Mouse (Mus musculus): ENCODE data around the gene Tnfrsf1a. TPM values are rescaled to one million over a fixed set of nuclear protein-coding genes. Genes with fewer than 3 reads are reported as not detected.

Gene Tnfrsf1a
- polyA plus RNA-seq, 1 experiment from 2014 or later: 101 TPM

DNA sequence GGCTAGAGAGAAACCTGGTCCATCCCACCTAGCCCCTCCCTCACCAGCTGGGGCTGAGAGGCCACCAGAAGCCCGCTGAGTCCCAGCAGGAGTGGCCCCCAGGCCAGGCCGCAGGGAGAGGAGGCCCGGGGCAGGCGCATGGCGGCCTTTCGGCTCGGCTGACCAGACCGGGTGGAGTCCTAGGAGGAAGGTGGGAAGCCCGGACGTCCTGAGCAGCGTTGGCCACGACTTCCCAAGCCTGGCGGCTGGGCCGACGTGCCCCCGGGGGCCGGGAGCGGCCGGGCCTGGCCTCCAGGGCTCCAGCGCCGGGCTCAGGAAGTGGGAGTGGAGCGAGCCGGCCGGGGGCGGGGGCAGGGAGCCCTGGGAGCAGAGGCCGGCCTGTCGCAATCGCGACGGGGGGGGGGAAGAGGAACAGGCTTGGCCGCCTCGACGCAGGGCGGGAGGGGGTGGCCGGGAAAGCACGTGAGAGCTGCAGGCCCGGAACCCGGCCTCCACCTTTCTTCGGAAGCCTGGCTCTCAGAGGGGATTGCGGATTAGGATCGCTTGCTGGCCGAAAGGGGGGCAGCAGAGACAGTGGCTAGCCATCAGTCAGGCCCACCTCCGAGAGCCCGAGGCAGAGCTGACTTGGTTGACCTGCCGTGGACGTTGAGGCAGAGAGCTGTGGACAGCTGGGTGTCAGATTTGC, 35.5 kb upstream of the Tnfrsf1a start, which contains the start of gene Ltbr:
Ltbr (minus strand) TSS at position 340 of the 685 bp plus-strand sequence.
- ATAC-seq (ENCODE audit: borderline replicate concordance, extremely low read depth, low FRiP score, low TSS enrichment): peak; percentile 94
- under 1% methylated on average over 46 of the region's 46 CpGs for WGBS
- peaks cover 25% of the 10 kb centered on the region; the same call in 1 of the 2 replicates for H3K36me3 ChIP-seq

DNA sequence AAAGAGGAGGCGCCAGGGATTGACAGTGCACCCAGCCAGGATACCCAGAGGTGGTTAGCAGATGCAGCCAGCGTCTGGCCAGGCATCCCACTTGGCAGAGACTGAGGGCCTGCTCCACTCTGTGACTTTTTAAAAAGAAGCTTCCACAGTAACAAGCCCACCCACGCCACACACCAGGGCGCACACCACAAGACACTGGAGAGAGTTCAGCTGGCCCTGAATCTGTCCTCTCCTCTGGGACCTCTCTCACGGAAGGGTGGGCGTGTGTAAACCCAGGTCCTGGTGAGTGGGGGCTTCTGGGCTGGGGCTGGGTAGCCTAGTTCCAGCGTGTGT, 35.0 kb upstream of the Tnfrsf1a start:
- Histone ChIP-seq H3K27me3 (no peaks in the 10 kb centered on the region), H3K4me1 (peaks cover 40% of the 10 kb centered on the region), H3K4me3 (peak overlapping the region; percentile 81), H3K9ac (peak overlapping the region; percentile 97), H3K36me3 (peaks cover 20% of the 10 kb centered on the region; the same call in 1 of the 2 replicates), H3K9me3 (no peaks in the 10 kb centered on the region), H3K27ac (peak overlapping the region; percentile 67), H3K4me2 (peak overlapping the region; percentile 72)
- 46% methylated on average over 7 of the region's 7 CpGs for whole genome bisulfite sequencing
- ATAC-seq (ENCODE audit: borderline replicate concordance, extremely low read depth, low FRiP score, low TSS enrichment): no peak; the same call in none of the 2 replicates

More for the DNA sequence above, 35.5 kb upstream of the Tnfrsf1a start, which contains the start of gene Ltbr:
- Histone ChIP-seq H3K27ac (peak within 1 kb of the TSS; percentile 77), H3K4me2 (peak within 1 kb of the TSS; percentile 72), H3K27me3 (no peaks in the 10 kb centered on the region), H3K9ac (peak within 1 kb of the TSS; percentile 97), H3K4me1 (peaks cover 43% of the 10 kb centered on the region), H3K9me3 (no peaks in the 10 kb centered on the region), H3K4me3 (peak within 1 kb of the TSS; percentile 81)

GRCm38 (mm10) chr6:125314746-125315145, 34.4 kb upstream of the Tnfrsf1a start:
- Histone ChIP-seq H3K27me3 (no peaks in the 10 kb centered on the region; the same call in 1 of the 2 replicates), H3K27ac (no peak overlapping the region), H3K9ac (no peak overlapping the region), H3K9me3 (no peaks in the 10 kb centered on the region), H3K4me3 (no peak overlapping the region), H3K36me3 (peaks cover 15% of the 10 kb centered on the region; the same call in 1 of the 2 replicates), H3K4me1 (peaks cover 42% of the 10 kb centered on the region), H3K4me2 (no peak overlapping the region)
- WGBS: 76% methylated on average over 6 of the region's 6 CpGs
- no peak for ATAC-seq (ENCODE audit: borderline replicate concordance, extremely low read depth, low FRiP score, low TSS enrichment)

- Histone ChIP-seq H3K36me3 (peaks cover under 1% of the 10 kb centered on the region; the same call in 1 of the 2 replicates), H3K27ac (no peak overlapping the region), H3K4me2 (no peak overlapping the region), H3K4me1 (peaks cover 45% of the 10 kb centered on the region), H3K9me3 (no peaks in the 10 kb centered on the region), H3K27me3 (peaks cover 21% of the 10 kb centered on the region), H3K9ac (no peak overlapping the region), H3K4me3 (no peak overlapping the region)
- 19% methylated on average over 7 of the region's 7 CpGs for WGBS
- ATAC-seq (ENCODE audit: borderline replicate concordance, extremely low read depth, low FRiP score, low TSS enrichment): no peak
These were observed 32.1 kb upstream of the Tnfrsf1a start for GRCm38 (mm10) chr6:125317077-125317476.

DNA sequence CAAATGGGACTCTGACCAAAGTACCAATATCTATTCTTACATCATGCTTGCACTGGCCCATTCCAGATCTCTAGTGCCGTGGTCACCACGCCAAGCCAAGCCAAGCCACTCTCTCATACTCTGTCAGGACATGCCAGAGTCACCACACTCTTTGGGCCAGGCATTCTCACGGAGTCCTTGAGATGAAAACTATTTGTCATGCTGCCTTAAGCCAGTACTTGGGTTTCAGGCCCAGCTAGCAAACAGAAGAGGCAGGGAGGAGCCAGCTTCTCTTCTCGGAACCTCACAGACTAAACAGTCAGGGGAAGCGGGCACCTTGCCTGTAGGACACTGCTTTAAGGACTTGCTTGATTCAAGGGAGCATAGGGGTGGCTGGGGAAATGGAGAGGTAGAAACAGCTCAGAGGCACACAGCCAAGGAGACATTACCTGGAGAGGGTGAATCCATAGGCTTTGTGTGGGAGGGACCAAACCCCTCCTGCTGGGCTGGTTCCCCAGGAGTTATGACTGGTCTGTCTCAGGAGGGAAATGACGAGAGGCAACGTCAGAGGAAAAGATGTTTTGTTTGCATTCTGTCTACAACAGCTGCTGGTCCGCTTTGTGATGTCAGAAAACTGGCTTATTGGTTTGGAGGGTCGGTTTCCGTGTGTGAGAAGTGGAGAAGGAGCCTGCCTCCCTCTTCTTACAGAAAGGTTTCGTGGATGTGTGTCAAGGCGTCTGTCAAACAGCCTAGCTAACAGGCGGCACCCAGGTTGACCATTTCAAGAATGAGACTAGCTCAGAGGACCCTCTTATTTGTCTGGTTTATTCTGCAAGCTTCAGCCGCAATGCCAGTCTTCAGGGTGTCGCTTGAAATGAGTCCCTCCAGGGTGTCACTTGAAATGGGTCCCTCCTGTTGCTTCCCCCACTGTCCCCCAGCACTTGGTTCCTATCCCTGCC, 29.9 kb upstream of the Tnfrsf1a start:
- H3K27ac ChIP-seq: peak overlapping the region; percentile 61
- no peak overlapping the region for H3K4me3 ChIP-seq
- H3K9me3 ChIP-seq: no peaks in the 10 kb centered on the region
- WGBS: 37% methylated on average over 15 of the region's 15 CpGs
- peaks cover 28% of the 10 kb centered on the region for H3K27me3 ChIP-seq
- H3K4me1 ChIP-seq: peaks cover 38% of the 10 kb centered on the region
- H3K9ac ChIP-seq: no peak overlapping the region
- H3K36me3 ChIP-seq: no peaks in the 10 kb centered on the region
- 0 out of 2 replicates have a peak overlapping the region, but pooled peaks have one; percentile 13 for H3K4me2 ChIP-seq
- no peak for ATAC-seq (ENCODE audit: borderline replicate concordance, extremely low read depth, low FRiP score, low TSS enrichment)

- Histone ChIP-seq H3K4me3 (no peak overlapping the region), H3K4me2 (no peak overlapping the region), H3K9ac (no peak overlapping the region), H3K9me3 (no peaks in the 10 kb centered on the region), H3K27me3 (peaks cover 28% of the 10 kb centered on the region), H3K4me1 (peaks cover 32% of the 10 kb centered on the region), H3K27ac (no peak overlapping the region), H3K36me3 (no peaks in the 10 kb centered on the region)
- ATAC-seq (ENCODE audit: borderline replicate concordance, extremely low read depth, low FRiP score, low TSS enrichment): no peak
These were observed 29.3 kb upstream of the Tnfrsf1a start for GRCm38 (mm10) chr6:125319919-125320296.

- Histone ChIP-seq H3K27ac (peak within 1 kb of the TSS; percentile 31; the same call in 1 of the 2 replicates), H3K27me3 (peaks cover 28% of the 10 kb centered on the region), H3K4me2 (peak within 1 kb of the TSS; percentile 39), H3K4me3 (peak within 1 kb of the TSS; percentile 1; the same call in 1 of the 2 replicates), H3K4me1 (peaks cover 32% of the 10 kb centered on the region), H3K36me3 (no peaks in the 10 kb centered on the region), H3K9me3 (no peaks in the 10 kb centered on the region), H3K9ac (0 out of 2 replicates have a peak within 1 kb of the TSS, but pooled peaks have one; percentile 22)
- 0 out of 2 replicates have a peak, but pooled peaks have one; percentile 27 for ATAC-seq (ENCODE audit: borderline replicate concordance, extremely low read depth, low FRiP score, low TSS enrichment)
- 71% methylated on average over 1 of the region's 1 CpGs for WGBS
These were observed 28.8 kb upstream of the Tnfrsf1a start, which contains the start of gene Scnn1a for GRCm38 (mm10) chr6:125320323-125320722. Gene Scnn1a (plus strand): TSS chr6:125320659.

GRCm38 (mm10) chr6:125321114-125321855, 27.9 kb upstream of the Tnfrsf1a start:
- peak overlapping the region; percentile 31; the same call in 1 of the 2 replicates for H3K27ac ChIP-seq
- H3K9me3 ChIP-seq: no peaks in the 10 kb centered on the region
- peak overlapping the region; percentile 1; the same call in 1 of the 2 replicates for H3K4me3 ChIP-seq
- peak overlapping the region; percentile 39 for H3K4me2 ChIP-seq
- 0 out of 2 replicates have a peak overlapping the region, but pooled peaks have one; percentile 22 for H3K9ac ChIP-seq
- WGBS: 10% methylated on average over 26 of the region's 26 CpGs
- peaks cover 32% of the 10 kb centered on the region for H3K4me1 ChIP-seq
- ATAC-seq (ENCODE audit: borderline replicate concordance, extremely low read depth, low FRiP score, low TSS enrichment): no peak
- peaks cover 28% of the 10 kb centered on the region for H3K27me3 ChIP-seq
- H3K36me3 ChIP-seq: no peaks in the 10 kb centered on the region

DNA sequence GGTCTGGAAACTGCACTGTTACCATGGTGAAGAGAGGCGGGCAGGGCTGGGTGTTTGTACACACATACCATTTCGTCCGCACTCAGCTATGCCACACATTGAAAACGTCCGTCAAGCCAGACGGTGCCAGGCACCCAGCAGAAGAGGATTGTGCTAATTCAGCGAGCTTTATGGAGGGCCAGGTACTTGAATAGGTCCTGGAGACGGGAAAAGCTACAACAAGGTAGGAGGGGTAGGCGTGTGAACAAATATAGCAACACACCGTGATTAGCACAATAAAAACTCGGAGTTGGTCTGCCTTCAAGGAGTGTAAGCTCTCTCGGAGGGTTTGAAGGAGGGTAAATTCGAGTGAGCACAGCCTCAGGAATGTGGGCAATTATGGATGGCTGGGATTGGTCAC, 26.4 kb upstream of the Tnfrsf1a start:
- H3K4me3 ChIP-seq: no peak overlapping the region
- WGBS: 43% methylated on average over 13 of the region's 13 CpGs
- H3K9me3 ChIP-seq: no peaks in the 10 kb centered on the region
- peak overlapping the region; percentile 46 for H3K27ac ChIP-seq
- peaks cover 28% of the 10 kb centered on the region for H3K4me1 ChIP-seq
- H3K9ac ChIP-seq: no peak overlapping the region
- H3K27me3 ChIP-seq: peaks cover 28% of the 10 kb centered on the region
- H3K4me2 ChIP-seq: peak overlapping the region; percentile 39
- ATAC-seq (ENCODE audit: borderline replicate concordance, extremely low read depth, low FRiP score, low TSS enrichment): 0 out of 2 replicates have a peak, but pooled peaks have one; percentile 15
- no peaks in the 10 kb centered on the region for H3K36me3 ChIP-seq

DNA sequence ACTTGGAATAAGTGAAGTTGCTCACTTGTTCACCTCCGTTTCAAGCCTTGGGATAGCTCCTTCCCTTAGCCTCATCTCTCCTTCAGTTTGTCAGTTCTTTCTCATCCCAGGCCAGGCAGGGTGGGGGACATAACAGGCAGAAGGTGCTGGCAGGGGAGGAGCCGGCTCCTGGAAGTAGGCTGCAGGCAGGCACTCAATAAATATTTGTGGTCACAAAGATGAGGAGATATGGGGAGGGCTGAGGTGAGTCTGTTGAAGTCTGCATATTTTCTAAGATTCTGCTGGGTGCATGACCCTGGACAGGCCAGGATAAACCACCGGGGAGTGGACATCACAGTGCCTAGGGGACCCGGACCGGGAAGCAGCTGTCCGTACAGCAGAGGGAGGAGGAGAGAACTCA, 25.6 kb upstream of the Tnfrsf1a start:
- H3K4me3 ChIP-seq: no peak overlapping the region
- 31% methylated on average over 6 of the region's 6 CpGs for WGBS
- H3K27me3 ChIP-seq: peaks cover 28% of the 10 kb centered on the region
- H3K27ac ChIP-seq: no peak overlapping the region
- no peak overlapping the region for H3K9ac ChIP-seq
- no peaks in the 10 kb centered on the region for H3K36me3 ChIP-seq
- ATAC-seq (ENCODE audit: borderline replicate concordance, extremely low read depth, low FRiP score, low TSS enrichment): no peak
- no peaks in the 10 kb centered on the region for H3K9me3 ChIP-seq
- H3K4me2 ChIP-seq: peak overlapping the region; percentile 39; the same call in 1 of the 2 replicates
- H3K4me1 ChIP-seq: peaks cover 28% of the 10 kb centered on the region

DNA sequence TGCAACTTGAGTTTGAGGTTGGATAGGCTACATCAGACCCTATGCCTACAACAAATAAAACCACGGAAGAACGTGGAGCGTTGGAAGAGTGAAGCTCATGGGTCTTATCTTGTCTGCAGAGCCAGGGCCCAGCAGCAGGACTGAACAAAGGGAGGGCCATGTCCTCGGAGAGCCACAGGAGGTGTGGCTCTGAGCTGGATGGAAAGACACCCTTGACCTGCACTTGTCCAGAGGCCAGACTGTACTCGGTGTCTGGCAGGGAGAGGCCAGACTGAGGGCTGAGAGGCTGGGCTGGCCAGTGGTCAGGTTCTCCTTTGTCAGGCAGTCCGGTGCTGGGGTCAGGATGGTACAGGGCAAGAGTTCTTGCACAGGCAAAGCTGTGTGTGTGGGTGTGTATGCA, 23.8 kb upstream of the Tnfrsf1a start:
- Histone ChIP-seq H3K4me1 (peaks cover 20% of the 10 kb centered on the region), H3K9ac (no peak overlapping the region), H3K27ac (no peak overlapping the region), H3K36me3 (no peaks in the 10 kb centered on the region), H3K4me2 (no peak overlapping the region), H3K9me3 (no peaks in the 10 kb centered on the region), H3K27me3 (peaks cover 22% of the 10 kb centered on the region), H3K4me3 (no peak overlapping the region)
- ATAC-seq (ENCODE audit: borderline replicate concordance, extremely low read depth, low FRiP score, low TSS enrichment): no peak
- 31% methylated on average over 6 of the region's 6 CpGs for WGBS
